Mouse (Mus musculus): ENCODE measurements around the gene Gabrb2. TPM values are rescaled to one million over a fixed set of nuclear protein-coding genes. Genes with fewer than 3 reads are reported as not detected.

Gene Gabrb2
- polyA plus RNA-seq, 1 experiment, result 0.84 TPM

GRCm38 (mm10) chr11:42528226-42528881, 108.8 kb downstream of the Gabrb2 start:
- Histone ChIP-seq H3K4me3 (ENCODE audit: insufficient read depth, low read length) (no peak overlapping the region), H3K27ac (ENCODE audit: insufficient read depth, low read length) (no peak overlapping the region), H3K4me1 (ENCODE audit: control insufficient read depth, insufficient read depth, low read length) (no peaks in the 10 kb centered on the region)
- TF ChIP-seq POLR2A (IDR thresholded peaks at IDR 0.05; ENCODE audit: low read depth, low read length) (no peak), CTCF (IDR thresholded peaks at IDR 0.05; ENCODE audit: borderline replicate concordance, insufficient read depth, low read length) (no peak)

- no peak overlapping the region for H3K27ac ChIP-seq (ENCODE audit: insufficient read depth, low read length)
- no peaks in the 10 kb centered on the region for H3K4me1 ChIP-seq (ENCODE audit: control insufficient read depth, insufficient read depth, low read length)
- no peak overlapping the region for H3K4me3 ChIP-seq (ENCODE audit: insufficient read depth, low read length)
- TF ChIP-seq CTCF (IDR thresholded peaks at IDR 0.05; ENCODE audit: borderline replicate concordance, insufficient read depth, low read length), result no peak
- no peak for TF ChIP-seq POLR2A (IDR thresholded peaks at IDR 0.05; ENCODE audit: low read depth, low read length)
Observed at GRCm38 (mm10) chr11:42532577-42532976, 113.0 kb downstream of the Gabrb2 start.

- Histone ChIP-seq H3K4me3 (ENCODE audit: insufficient read depth, low read length) (no peak overlapping the region), H3K27ac (ENCODE audit: insufficient read depth, low read length) (no peak overlapping the region), H3K4me1 (ENCODE audit: control insufficient read depth, insufficient read depth, low read length) (no peaks in the 10 kb centered on the region)
- TF ChIP-seq POLR2A (IDR thresholded peaks at IDR 0.05; ENCODE audit: low read depth, low read length) (no peak), CTCF (IDR thresholded peaks at IDR 0.05; ENCODE audit: borderline replicate concordance, insufficient read depth, low read length) (no peak)
Observed at GRCm38 (mm10) chr11:42535286-42535685, 115.7 kb downstream of the Gabrb2 start.

- H3K4me1 ChIP-seq (ENCODE audit: control insufficient read depth, insufficient read depth, low read length), result no peaks in the 10 kb centered on the region
- H3K4me3 ChIP-seq (ENCODE audit: insufficient read depth, low read length), result no peak overlapping the region
- TF ChIP-seq CTCF (IDR thresholded peaks at IDR 0.05; ENCODE audit: borderline replicate concordance, insufficient read depth, low read length), result no peak
- no peak for TF ChIP-seq POLR2A (IDR thresholded peaks at IDR 0.05; ENCODE audit: low read depth, low read length)
- H3K27ac ChIP-seq (ENCODE audit: insufficient read depth, low read length), result no peak overlapping the region
Observed at GRCm38 (mm10) chr11:42535861-42536260, 116.3 kb downstream of the Gabrb2 start.

- no peak overlapping the region for H3K27ac ChIP-seq (ENCODE audit: insufficient read depth, low read length)
- H3K4me3 ChIP-seq (ENCODE audit: insufficient read depth, low read length), result no peak overlapping the region
- TF ChIP-seq CTCF (IDR thresholded peaks at IDR 0.05; ENCODE audit: borderline replicate concordance, insufficient read depth, low read length), result no peak
- no peak for TF ChIP-seq POLR2A (IDR thresholded peaks at IDR 0.05; ENCODE audit: low read depth, low read length)
- H3K4me1 ChIP-seq (ENCODE audit: control insufficient read depth, insufficient read depth, low read length), result no peaks in the 10 kb centered on the region
Observed at GRCm38 (mm10) chr11:42542861-42543260, 123.3 kb downstream of the Gabrb2 start.

- no peak for TF ChIP-seq POLR2A (IDR thresholded peaks at IDR 0.05; ENCODE audit: low read depth, low read length)
- no peak for TF ChIP-seq CTCF (IDR thresholded peaks at IDR 0.05; ENCODE audit: borderline replicate concordance, insufficient read depth, low read length)
- no peak overlapping the region for H3K27ac ChIP-seq (ENCODE audit: insufficient read depth, low read length)
- H3K4me1 ChIP-seq (ENCODE audit: control insufficient read depth, insufficient read depth, low read length), result no peaks in the 10 kb centered on the region
- no peak overlapping the region for H3K4me3 ChIP-seq (ENCODE audit: insufficient read depth, low read length)
Observed at GRCm38 (mm10) chr11:42566023-42566422, 146.5 kb downstream of the Gabrb2 start.

- TF ChIP-seq POLR2A (IDR thresholded peaks at IDR 0.05; ENCODE audit: low read depth, low read length), result no peak
- TF ChIP-seq CTCF (IDR thresholded peaks at IDR 0.05; ENCODE audit: borderline replicate concordance, insufficient read depth, low read length), result no peak
- Histone ChIP-seq H3K4me3 (ENCODE audit: insufficient read depth, low read length) (no peak overlapping the region), H3K27ac (ENCODE audit: insufficient read depth, low read length) (no peak overlapping the region), H3K4me1 (ENCODE audit: control insufficient read depth, insufficient read depth, low read length) (no peaks in the 10 kb centered on the region)
Observed at GRCm38 (mm10) chr11:42571467-42571866, 151.9 kb downstream of the Gabrb2 start.

GRCm38 (mm10) chr11:42575146-42575873, 155.8 kb downstream of the Gabrb2 start:
- Histone ChIP-seq H3K4me3 (ENCODE audit: insufficient read depth, low read length) (no peak overlapping the region), H3K4me1 (ENCODE audit: control insufficient read depth, insufficient read depth, low read length) (no peaks in the 10 kb centered on the region), H3K27ac (ENCODE audit: insufficient read depth, low read length) (no peak overlapping the region)
- TF ChIP-seq POLR2A (IDR thresholded peaks at IDR 0.05; ENCODE audit: low read depth, low read length), result no peak
- TF ChIP-seq CTCF (IDR thresholded peaks at IDR 0.05; ENCODE audit: borderline replicate concordance, insufficient read depth, low read length), result no peak

- TF ChIP-seq CTCF (IDR thresholded peaks at IDR 0.05; ENCODE audit: borderline replicate concordance, insufficient read depth, low read length) (no peak), POLR2A (IDR thresholded peaks at IDR 0.05; ENCODE audit: low read depth, low read length) (no peak)
- H3K4me1 ChIP-seq (ENCODE audit: control insufficient read depth, insufficient read depth, low read length), result no peaks in the 10 kb centered on the region
- no peak overlapping the region for H3K4me3 ChIP-seq (ENCODE audit: insufficient read depth, low read length)
- H3K27ac ChIP-seq (ENCODE audit: insufficient read depth, low read length), result no peak overlapping the region
Observed at GRCm38 (mm10) chr11:42579804-42580203, 160.2 kb downstream of the Gabrb2 start.

GRCm38 (mm10) chr11:42581123-42581522, 161.6 kb downstream of the Gabrb2 start:
- Histone ChIP-seq H3K4me3 (ENCODE audit: insufficient read depth, low read length) (no peak overlapping the region), H3K27ac (ENCODE audit: insufficient read depth, low read length) (no peak overlapping the region), H3K4me1 (ENCODE audit: control insufficient read depth, insufficient read depth, low read length) (no peaks in the 10 kb centered on the region)
- no peak for TF ChIP-seq POLR2A (IDR thresholded peaks at IDR 0.05; ENCODE audit: low read depth, low read length)

Data from embryonic fibroblast, embryonic 13.5 days (primary cell).